Mouse (Mus musculus) thymus, postnatal 4 days (tissue): Measurements from ENCODE around the gene Etl4.
"Not testable (repeated sequence)": the region's sequence is repeated elsewhere in the genome, so short reads cannot be mapped to it uniquely, and the experiment has no call there.

Source experiments
- DNase-seq: peaks from one replicate; pipeline ENCODE4 v3.0.0; 2021

Gene Etl4

DNA sequence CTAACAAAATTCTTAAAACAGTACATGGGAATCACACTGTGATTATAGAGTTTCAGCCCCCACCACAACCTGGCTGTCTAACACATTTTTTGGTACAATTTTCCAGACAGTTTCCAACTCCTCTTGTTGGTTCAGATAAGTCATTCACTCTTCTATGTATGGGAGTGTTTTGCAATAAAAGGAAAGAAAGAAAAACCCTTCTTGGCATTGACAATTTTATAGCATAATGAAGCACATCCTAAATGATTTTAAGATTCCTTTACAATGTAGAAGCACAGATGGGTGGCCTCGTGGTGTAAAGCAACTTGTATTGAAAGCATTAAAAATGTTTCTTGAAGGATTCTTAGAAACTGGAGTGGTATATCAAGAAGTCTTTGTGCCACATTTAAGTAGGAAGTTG, 415.4 kb downstream of the Etl4 start:
- DNase-seq, result no peak

DNA sequence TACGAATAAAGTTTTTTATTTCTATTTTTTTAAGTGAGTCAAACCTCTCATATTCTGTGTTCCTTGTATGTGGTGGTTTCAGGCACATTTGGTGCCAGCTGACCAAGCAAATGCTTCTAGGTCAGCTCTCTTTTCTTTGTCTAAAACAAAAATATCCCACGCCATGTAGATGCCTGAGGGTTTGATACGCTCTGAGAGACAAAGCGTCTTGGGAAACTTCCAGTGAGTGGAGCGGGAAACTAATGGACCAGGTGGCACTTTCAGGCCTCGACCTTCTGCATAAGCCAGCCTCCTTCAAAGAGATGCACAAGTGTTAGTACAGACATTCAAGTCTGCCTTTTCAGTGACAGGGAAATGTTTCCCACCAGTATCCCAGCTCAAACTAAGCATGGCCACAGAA, 426.6 kb downstream of the Etl4 start:
- DNase-seq, result no peak

DNA sequence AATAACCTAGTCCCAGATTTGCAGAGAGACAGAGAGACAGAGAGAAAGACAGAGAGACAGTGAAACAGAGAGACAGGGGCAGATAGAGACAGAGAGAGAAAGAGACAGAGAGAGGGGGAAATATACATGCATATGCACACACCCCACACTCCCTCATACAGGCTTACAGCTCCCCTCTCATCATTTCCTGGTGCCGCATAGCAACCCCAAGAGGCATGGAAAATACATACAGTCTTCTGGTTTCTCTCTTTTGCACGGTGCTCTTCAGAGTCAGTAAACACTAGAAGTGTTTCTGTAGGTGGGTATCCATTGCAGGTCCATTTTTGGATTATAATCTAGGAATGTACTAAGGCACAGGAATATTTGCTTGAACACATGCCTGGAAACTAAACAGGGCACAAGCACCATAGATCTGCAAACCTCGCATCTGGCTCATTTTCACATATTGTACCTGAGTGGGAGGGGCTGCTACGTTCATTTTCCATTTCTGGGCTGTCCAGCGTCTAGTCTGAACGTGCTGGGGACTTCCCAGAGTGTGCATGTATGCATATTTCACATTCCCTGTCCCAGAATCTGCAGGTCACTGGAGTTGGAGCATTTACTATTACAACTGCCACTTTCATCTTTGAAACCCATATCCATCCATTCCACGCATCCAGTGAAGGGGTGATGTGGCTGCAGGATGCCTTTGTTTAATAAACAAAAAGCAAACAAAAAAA, 429.6 kb downstream of the Etl4 start:
- no peak for DNase-seq

DNA sequence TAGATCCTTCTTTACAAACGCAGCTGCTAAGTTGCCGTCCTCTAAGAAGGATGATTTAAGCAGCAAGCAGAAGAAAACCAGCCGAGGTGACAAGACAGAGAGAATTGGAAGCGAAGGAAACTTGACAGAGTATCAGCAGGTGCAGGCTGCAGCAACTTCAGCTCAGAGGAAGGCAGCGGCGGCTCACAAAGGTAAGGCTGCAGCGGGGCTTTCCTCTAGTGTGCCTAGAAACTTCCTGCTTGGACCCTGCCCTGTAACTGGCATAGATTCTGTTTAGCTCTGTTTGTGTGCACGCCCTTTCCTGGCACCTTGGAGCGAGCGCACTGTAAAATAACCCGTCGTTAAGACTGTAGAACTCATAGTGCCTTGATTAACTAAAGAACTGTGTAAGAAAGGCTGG, 430.3 kb downstream of the Etl4 start:
- DNase-seq, result no peak

DNA sequence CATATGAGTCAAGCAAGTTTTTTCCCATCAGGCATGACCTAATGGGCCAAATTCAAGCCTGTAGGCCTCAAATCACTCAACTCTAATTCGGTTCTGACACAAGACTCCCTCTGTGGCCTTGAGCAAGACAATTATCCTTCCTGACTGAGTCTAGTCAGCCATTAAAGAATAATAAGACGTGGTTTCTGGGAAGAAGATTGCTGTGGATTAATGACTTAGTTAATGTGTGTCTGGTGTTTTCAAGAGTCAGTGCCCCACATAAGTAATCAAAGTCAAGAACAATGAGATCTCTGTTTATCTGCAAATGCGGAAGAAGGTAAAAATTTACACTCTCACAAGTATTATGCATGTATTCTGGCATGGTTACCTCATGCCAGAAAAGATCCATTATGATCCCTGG, 437.3 kb downstream of the Etl4 start:
- DNase-seq, result no peak

DNA sequence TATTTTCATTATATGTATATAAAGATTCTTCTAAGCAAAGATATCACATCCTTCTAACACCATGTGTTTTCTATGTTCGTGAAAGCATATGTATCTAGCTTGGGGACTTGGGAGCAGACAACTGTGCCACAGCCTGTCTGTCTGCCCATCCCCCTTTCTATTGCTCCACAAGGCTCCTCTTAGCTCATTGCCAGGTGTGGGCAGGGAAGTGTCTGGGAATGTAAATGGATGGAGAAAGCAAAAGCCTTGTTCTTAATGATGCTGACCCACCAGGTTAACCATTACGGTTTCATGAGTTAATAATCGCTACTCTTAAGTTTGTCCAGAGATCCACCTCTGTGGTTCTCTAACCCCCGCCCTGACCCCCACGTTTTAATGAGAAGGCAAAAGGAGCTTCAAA, 439.7 kb downstream of the Etl4 start:
- no peak for DNase-seq

DNA sequence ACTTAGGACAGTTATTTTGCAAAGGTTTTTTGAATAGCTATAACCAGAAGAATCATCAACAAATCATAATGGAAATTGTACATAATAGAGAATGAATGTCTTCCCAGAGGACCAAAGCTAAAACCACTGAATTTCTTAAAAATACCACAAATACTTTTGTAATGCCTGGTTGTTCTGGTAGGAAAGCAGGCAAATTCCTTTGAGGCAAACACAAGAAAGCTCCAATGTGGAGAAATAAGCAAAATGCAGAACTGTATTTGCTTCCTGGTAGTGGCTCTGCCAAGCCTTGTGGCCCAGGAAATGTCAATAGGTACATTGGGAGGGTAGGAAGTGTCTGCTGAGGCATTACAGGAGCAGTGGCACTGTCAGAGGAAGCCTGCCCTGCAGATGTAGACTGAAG, 443.2 kb downstream of the Etl4 start:
- DNase-seq, result no peak

DNA sequence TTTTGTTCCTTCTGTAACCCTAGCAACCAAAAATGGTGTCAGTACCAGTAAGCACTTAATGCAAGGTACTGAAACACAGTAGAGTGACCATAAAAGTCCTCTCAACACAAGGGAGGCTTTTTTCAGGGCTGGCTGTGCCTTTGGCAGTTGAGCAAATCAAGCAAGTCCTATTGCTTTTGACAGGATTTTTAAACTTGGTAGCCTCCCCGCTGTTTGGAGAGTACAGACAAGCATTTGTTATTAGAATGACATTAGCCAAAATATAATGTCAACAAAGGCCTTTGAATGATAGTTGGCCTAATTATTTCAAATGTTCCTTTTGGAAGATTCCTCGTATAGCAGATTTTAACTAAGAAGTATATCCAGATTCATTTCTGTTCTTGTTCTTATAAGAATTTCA, 467.4 kb downstream of the Etl4 start:
- no peak for DNase-seq

DNA sequence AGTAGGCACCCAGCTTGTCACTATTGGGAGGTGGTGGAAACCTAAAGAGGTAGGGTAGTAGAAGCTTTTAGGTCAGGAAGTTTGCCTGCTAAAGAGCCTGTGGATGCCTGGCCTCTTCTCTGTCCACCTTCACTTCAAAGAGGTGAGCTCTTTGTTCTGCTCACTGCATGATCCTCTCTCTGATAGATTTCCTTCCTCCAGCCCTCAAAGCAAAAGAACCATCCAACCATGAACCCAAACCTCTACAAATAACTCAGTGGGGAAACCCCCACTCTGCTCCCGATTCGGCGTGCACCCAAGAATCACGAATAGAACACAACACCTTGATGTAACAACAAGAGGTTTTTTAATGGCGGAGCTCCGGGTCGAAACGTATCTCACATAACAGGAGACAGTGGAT, 471.3 kb downstream of the Etl4 start:
- DNase-seq, result not testable (repeated sequence)

DNA sequence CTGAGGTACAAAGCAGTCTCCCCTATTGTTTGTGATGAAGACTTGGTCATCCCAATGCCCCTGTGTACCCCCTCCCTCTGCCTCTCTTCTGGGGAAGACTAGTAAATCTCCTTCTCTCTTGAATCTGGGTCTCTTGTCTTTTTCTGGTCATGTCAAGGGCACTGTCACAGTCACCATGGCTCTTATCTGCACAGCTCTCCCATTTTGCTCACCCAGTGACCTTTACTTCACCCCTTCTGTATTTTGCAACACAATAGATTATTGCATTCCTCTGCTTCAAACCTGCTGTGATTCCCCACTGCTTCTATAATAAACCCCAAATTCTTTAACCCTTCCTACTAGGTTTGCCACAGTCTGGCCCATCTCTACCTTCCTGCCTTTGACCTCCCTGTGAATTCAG, 484.5 kb downstream of the Etl4 start:
- no peak for DNase-seq

DNA sequence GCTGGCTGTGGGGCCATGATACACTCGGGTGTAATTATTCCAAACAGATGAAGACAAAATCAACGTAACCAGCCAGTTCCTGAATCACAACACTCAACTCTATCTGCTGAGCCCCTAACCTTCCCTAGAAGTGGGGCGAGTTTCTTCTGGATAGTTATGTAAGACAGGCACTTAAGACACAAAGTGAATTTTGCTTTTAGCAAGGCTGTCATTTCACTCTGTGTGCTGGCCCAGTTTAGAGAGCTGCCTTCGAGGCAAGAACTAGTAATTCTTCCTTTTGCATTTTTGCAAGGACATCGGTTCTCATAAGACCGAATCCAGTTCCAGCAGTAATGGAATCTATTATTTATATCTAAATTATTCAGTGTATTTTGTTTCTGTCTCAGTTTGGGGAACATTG, 487.4 kb downstream of the Etl4 start:
- no peak for DNase-seq

DNA sequence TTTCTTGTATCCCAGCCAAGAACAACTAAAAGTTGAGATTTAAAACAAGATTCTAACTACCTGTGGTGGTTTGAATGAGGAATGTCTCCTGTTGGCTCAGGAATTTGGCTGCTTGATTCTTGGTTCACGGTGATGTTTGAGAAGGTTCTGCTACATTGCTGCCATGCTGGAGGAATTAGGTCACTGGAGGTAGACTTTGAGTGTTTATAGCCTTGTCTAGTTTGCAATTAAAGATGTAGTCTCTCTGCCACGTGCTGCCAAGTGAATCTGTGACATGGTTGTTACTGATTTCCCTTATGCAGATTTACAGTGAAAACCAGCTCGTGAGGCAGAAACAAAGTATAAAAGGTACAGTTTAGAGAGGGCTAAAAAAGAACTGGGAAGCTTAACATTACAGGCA, 491.0 kb downstream of the Etl4 start:
- DNase-seq, result no peak

DNA sequence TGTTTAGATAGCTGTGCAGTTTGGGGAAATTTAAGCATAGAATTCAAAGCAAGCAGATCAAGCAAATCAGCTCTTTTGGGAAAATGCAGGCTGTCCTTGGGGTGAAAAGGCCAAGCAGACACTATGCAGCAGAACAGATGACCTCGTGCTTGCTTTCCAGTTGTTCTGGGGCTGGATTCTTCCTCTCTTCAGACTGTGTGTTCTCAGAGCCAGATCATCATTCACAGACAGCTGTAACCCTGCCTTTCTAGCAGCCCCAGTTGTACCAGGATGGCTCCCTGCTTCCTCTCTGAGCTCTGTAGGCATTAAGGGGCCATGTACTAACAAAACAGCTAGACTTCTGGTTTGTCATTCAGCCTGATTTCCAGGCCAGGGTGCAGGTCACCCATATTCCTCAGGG, 494.8 kb downstream of the Etl4 start:
- DNase-seq, result no peak

DNA sequence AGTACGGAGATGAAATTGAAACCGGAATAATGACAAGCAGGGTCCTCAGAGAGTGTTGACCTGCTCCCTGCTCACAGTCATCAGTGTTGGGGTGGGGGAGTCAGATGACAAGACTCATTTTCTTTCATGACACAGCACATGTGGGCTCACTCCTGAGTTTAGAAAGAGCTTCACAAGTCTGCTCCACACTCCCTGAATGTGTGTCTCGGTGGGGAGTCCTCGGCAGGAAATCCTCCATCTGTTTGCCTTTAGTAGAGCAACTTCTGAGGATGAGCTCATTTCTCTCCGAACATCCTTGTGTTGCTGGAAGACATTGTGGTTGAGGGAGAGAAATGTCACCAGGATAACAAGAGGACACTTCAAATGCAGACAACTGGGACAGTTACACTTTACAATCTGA, 497.5 kb downstream of the Etl4 start:
- no peak for DNase-seq

DNA sequence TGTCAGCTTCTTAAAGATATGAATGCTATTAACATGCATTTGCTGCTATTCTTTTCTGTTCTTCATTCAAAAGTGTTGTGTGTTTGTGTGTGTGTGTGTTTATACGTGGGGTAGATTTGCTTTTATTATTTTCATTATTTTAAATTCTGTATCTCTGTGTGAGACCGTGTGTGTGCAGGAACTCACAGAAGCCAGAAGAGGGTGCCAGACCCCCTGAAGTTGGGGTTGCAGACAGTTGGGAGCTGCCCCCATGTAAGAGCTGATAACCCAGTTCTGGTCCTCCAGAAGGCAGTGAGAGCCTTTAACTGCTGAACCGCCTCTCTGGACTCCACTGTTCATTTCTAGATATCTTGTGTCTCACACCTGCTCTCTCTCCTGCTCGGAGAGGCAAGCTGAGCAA, 505.3 kb downstream of the Etl4 start:
- no peak for DNase-seq

DNA sequence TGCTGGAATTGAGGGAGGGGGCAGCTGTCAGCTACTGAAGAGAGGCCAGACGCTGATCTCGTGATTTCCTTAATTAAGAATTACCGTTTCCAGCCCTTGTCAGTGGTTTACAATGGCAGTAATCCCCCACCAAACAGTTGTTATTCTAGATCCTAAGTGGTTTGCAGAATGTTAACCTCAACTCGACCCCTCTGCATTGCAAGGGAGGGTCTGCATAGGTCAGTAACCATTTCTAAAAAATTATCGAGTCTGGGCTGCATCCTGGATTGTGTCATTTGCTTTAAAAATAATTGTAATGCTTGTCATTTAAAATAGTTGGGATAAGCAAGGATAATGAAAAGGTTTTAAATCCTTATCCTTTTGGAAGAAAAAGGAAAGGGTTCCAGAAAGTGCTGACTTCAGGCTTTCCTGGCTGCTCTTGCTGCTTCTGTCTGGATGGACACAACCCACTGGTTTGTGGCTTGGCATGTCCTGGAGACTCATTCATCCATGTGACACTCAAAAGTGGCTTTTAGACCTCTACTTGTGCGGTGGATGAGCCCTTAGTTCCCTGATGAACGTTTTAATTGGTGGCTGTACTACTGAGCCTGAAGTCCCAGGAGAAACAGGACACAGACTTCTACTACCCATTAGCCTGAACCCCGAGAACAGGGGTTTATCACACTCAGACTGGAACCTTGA, 507.5 kb downstream of the Etl4 start:
- no peak for DNase-seq

DNA sequence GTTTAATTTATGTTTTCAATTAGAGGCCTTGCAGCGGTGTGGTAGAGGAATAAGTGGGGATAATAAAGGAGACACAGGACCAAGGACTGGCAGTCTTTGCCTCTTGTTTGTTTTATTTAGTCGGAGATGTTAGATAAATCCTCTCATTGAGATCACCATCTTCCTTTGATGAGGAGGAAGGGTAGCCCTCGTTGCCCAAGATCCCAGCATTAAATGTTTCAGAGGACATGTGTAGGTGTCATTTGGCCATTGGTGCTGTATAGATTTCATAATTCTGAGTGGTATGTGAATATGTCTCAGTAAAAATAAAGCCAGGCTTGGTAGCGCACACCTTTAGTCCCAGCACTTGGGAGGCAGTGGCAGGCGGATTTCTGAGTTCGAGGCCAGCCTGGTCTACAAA, 508.4 kb downstream of the Etl4 start:
- DNase-seq, result no peak

DNA sequence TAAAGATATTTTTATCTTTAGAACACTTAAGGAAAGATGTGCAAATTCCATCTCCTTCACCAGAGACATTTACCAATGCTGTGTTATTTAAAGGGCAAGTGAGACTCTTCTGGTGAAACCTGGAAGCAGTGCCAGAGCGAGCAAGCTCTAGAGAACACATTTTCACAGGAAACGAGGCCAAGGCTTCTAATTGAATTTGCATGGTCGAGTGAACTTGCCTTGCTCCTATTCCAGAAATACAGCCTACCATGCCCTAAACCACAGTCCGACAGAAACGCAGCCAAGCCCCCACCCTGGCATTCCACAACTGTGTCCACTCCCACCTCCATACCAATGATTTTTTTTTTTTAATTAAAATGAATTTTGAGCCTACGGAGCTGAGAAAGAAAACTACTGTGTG, 510.4 kb downstream of the Etl4 start:
- no peak for DNase-seq

DNA sequence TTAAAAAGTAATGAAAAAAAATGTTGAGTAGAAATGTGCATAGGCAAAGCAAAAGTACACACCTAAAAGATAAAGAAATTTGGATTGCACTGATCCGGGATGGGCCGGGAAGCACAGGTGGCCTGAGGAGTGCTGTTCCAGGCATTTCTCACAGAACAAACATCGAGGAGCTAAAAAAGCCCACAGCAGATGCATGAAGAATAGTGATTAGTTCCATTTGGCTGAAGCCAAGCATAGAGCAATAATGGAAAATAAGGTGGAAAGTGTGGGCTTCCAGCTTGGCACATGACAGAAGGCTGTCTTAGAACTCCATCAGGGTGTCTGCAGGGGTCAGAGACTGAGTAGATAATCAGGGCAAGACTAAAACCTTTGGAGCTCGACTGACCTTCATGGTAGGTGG, 512.7 kb downstream of the Etl4 start:
- DNase-seq, result no peak

DNA sequence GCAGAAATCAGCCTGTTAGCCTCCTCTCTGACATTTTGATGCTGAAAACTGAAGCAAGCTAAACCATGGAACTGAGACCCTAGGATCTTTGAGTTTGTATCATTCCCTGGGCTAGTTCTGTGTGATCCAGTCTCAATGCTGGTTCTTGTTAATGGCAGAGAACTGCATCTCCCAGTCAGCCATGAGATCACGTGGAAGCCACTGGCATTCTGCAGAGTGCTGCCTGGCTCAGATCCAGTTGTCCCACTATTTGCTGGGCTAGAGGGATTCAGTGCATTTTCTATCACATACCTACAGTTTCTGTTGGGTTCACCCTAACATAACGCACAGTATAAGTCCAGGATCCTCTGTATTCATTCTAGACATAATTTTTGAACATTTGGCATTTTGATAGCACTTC, 524.1 kb downstream of the Etl4 start:
- no peak for DNase-seq

DNA sequence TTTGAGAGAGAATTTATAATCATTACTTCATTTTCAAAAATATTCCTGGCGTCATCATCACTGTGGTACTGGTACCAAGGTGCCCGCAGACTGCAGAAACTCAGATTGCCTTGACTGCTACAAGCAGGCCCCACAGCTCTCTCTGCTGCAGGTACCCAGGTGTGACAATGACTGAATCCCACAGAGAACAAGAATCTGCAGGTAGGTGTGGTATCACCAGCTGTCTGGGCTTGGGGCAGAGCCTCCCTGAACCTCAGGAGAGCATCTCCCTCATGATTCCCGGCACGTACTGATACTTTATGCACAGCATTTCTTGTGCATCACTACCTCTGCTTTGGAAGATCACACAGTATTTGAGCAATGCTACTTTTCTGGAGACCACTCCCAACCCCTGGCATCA, 526.0 kb downstream of the Etl4 start:
- no peak for DNase-seq

DNA sequence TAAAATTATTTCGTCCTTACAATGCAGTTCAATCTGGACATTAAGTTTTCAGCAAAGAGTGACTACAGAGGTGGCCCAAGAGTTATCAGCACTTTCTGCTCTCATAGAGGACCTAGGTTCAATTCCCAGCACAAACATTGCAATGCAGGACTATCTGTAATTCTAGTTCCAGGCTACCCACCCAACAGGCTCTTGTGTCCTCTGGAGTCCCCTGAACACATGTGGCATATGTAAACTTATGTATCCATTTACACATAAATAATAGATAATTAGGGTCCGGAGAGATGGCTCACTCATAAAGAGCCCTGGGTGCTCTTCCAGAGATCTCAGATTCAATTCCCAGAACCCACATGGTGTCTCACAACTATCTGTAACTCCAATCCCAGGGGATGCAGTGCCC, 533.2 kb downstream of the Etl4 start:
- DNase-seq, result no peak

DNA sequence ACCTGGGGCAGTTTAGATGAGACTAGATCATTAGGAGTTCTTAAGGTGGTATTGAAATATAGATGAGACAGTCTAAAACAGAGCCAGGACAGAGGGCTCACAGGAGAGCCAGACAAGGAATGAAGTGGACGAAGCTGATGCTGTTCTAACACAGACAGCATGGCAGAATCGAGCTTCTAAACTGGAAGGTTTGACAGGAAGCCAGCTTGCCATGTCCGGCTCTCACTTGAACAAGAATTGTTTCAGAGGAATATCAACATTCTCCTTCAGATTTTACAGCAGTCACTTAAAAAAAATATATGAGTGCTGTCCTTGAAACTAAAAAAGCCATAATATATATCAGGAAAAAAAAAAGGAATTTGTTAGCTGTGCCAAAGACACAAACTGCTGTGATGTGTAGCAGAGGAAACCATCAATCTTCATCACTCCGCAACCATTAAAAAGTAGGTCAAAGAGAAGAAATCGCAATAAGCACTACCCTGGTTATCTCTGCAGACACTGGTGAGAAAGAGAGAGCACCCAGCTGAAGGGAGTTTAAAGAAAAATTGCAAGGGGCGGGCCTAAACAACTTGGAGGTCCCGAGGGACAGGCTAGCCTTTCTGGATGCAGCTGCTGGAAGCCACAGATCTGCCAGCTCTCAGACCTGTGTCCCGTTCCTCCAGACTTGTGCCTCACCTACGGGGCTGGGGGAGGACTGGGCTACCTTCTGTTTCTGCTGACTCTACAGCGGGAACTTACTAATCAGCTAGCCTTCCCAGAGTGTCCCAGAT, 534.3 kb downstream of the Etl4 start:
- DNase-seq, result no peak
